Mouse (Mus musculus) neutrophil, adult 5-6 weeks (primary cell): ENCODE measurements at regions not wholly inside any gene's neighbourhood (a gene's known extent, or its start where the extent isn't known, plus 50 kb on each side); places are given as distances from the start of the nearest gene placed in this dataset.

Source experiments
- ATAC-seq: fragments of 151-379, 151-347 bp; 2 replicates; pipeline ENCODE4 v1.8.0; 2017; ENCODE audit warnings: mild to moderate bottlenecking, moderate TSS enrichment; ENCODE audit not compliant: insufficient number of reproducible peaks, poor library complexity, low FRiP score, severe bottlenecking; ENCODE audit errors: extremely low read depth

- peak; percentile 98 for ATAC-seq
These were observed 62.8 kb upstream of the Las1l start for GRCm38 (mm10) chrX:96019556-96019955.

- ATAC-seq: no peak
These were observed 63.6 kb upstream of the Las1l start for GRCm38 (mm10) chrX:96020407-96020806.

GRCm38 (mm10) chrX:96025374-96025773 is 68.6 kb upstream of the Las1l start:
- ATAC-seq: no peak

DNA sequence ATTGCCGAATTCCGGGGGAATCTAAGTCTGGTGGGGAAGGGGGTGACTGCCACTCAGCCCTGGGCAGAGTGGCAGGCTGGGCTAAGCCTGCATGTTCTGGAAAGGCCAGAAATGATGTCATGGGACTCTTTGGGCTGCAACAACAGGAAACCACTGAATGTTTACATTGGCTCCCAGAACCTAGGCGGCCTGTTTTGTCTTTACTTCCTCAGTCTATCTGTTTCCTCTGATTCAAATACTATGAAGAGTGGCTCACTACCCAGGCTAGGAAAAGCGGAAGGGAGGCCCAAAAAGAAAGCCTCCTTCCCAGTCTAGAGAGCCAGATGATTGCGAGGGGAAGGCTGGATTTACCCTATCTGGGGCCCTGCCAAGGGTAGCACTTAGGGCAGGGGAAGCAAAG is 69.1 kb upstream of the Las1l start:
- peak; percentile 75; the same call in 1 of the 2 replicates for ATAC-seq

DNA sequence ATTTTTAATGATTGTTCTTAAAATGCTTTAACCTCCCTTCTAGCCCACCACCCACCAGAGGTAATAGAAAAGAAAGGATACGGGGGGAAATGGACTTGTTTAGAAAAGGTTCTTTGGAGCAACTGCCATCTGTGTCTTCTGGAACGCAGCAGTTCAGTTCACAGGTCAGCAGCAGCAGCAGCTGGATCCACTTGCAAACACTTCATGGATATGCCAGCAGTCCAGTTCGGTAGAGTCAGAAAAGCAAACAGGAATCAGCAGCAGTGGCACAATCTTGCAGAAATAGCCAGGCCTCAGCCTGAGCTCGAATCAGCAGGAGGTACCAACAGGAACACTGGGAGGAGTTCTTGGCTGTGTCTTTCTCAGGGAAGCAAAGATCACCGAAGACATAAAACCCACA is 64.3 kb upstream of the Msn start:
- ATAC-seq: no peak

DNA sequence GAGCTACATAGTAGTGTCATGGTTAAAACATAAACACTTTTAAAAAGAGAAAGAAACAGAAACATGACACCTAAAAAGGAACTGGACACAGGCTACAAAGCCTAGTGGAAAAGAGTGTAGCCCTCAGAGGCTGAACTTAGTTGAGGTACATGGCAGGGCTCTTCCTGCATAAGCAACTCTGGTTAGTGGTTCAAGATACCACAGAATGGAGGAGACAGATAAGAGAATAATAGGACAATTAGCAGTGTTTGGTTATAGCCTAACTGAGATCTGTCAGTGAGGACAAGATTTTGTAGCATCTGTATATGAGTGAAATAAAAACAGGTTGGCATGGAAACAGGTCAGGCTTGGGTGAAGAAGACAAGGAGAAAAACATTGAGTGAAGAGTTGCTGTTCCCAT is 60.5 kb upstream of the Msn start:
- ATAC-seq: no peak

GRCm38 (mm10) chrX:96042193-96042592 is 53.6 kb upstream of the Msn start:
- ATAC-seq: no peak
